Mouse (Mus musculus): ENCODE measurements around the gene Grap. TPM values are rescaled to one million over a fixed set of nuclear protein-coding genes. Genes with fewer than 3 reads are reported as not detected.
A peak's percentile ranks its signal among the peaks of the same experiment; 100 is the strongest.

The Grap gene
- polyA plus RNA-seq, 1 experiment = 85.6 TPM

- H3K27me3 ChIP-seq (ENCODE audit: control insufficient read depth, insufficient read depth, low read length) = no peaks in the 10 kb centered on the region
- peaks cover 38% of the 10 kb centered on the region for H3K4me1 ChIP-seq (ENCODE audit: control insufficient read depth, insufficient read depth, insufficient read length)
- peak overlapping the region; percentile 58 for H3K27ac ChIP-seq (ENCODE audit: insufficient read depth, low read length)
- TF ChIP-seq CTCF (IDR thresholded peaks at IDR 0.05; ENCODE audit: extremely low read depth, insufficient read depth, insufficient read length, insufficient replicate concordance) (no peak), POLR2A (IDR thresholded peaks at IDR 0.05; ENCODE audit: low read depth, low read length) (no peak)
- no peak for DNase-seq (ENCODE audit: low read depth in 1 of 2, low spot score in 2 of 2)
- H3K4me3 ChIP-seq (ENCODE audit: extremely low read depth, insufficient read depth, insufficient read length) = no peak overlapping the region
- 54% methylated on average over 11 of the region's 11 CpGs for WGBS
- no peaks in the 10 kb centered on the region for H3K36me3 ChIP-seq (ENCODE audit: control insufficient read depth, insufficient read depth, low read length)
Observed at GRCm38 (mm10) chr11:61644576-61645326, 8.3 kb upstream of the Grap start.

- H3K4me1 ChIP-seq (ENCODE audit: control insufficient read depth, insufficient read depth, insufficient read length) = peaks cover 40% of the 10 kb centered on the region
- TF ChIP-seq POLR2A (IDR thresholded peaks at IDR 0.05; ENCODE audit: low read depth, low read length) (no peak), CTCF (IDR thresholded peaks at IDR 0.05; ENCODE audit: extremely low read depth, insufficient read depth, insufficient read length, insufficient replicate concordance) (no peak)
- WGBS = 58% methylated on average over 5 of the region's 5 CpGs
Observed at GRCm38 (mm10) chr11:61645357-61645857, 7.7 kb upstream of the Grap start.

GRCm38 (mm10) chr11:61646499-61647039 is 6.5 kb upstream of the Grap start:
- Histone ChIP-seq H3K27me3 (ENCODE audit: control insufficient read depth, insufficient read depth, low read length) (no peaks in the 10 kb centered on the region), H3K4me1 (ENCODE audit: control insufficient read depth, insufficient read depth, insufficient read length) (peaks cover 43% of the 10 kb centered on the region), H3K27ac (ENCODE audit: insufficient read depth, low read length) (peak overlapping the region; percentile 46; the same call in 1 of the 2 replicates), H3K4me3 (ENCODE audit: extremely low read depth, insufficient read depth, insufficient read length) (no peak overlapping the region), H3K36me3 (ENCODE audit: control insufficient read depth, insufficient read depth, low read length) (no peaks in the 10 kb centered on the region)
- TF ChIP-seq CTCF (IDR thresholded peaks at IDR 0.05; ENCODE audit: extremely low read depth, insufficient read depth, insufficient read length, insufficient replicate concordance) (no peak), POLR2A (IDR thresholded peaks at IDR 0.05; ENCODE audit: low read depth, low read length) (no peak)
- WGBS = 47% methylated on average over 2 of the region's 2 CpGs
- no peak for DNase-seq (ENCODE audit: low read depth in 1 of 2, low spot score in 2 of 2)

More at GRCm38 (mm10) chr11:61645357-61645857, 7.7 kb upstream of the Grap start:
- H3K4me3 ChIP-seq (ENCODE audit: extremely low read depth, insufficient read depth, insufficient read length) = no peak overlapping the region
- peak overlapping the region; percentile 58 for H3K27ac ChIP-seq (ENCODE audit: insufficient read depth, low read length)
- DNase-seq (ENCODE audit: low read depth in 1 of 2, low spot score in 2 of 2) = no peak
- no peaks in the 10 kb centered on the region for H3K27me3 ChIP-seq (ENCODE audit: control insufficient read depth, insufficient read depth, low read length)
- H3K36me3 ChIP-seq (ENCODE audit: control insufficient read depth, insufficient read depth, low read length) = no peaks in the 10 kb centered on the region

GRCm38 (mm10) chr11:61647110-61647910 is 5.8 kb upstream of the Grap start:
- peaks cover 42% of the 10 kb centered on the region for H3K4me1 ChIP-seq (ENCODE audit: control insufficient read depth, insufficient read depth, insufficient read length)
- no peaks in the 10 kb centered on the region for H3K27me3 ChIP-seq (ENCODE audit: control insufficient read depth, insufficient read depth, low read length)
- TF ChIP-seq POLR2A (IDR thresholded peaks at IDR 0.05; ENCODE audit: low read depth, low read length) = no peak
- TF ChIP-seq CTCF (IDR thresholded peaks at IDR 0.05; ENCODE audit: extremely low read depth, insufficient read depth, insufficient read length, insufficient replicate concordance) = no peak
- peak; percentile 59 to 74 for DNase-seq (ENCODE audit: low read depth in 1 of 2, low spot score in 2 of 2)
- H3K36me3 ChIP-seq (ENCODE audit: control insufficient read depth, insufficient read depth, low read length) = no peaks in the 10 kb centered on the region
- no peak overlapping the region for H3K4me3 ChIP-seq (ENCODE audit: extremely low read depth, insufficient read depth, insufficient read length)
- peak overlapping the region; percentile 89 for H3K27ac ChIP-seq (ENCODE audit: insufficient read depth, low read length)
- 32% methylated on average over 10 of the region's 10 CpGs for WGBS

- Histone ChIP-seq H3K27me3 (ENCODE audit: control insufficient read depth, insufficient read depth, low read length) (no peaks in the 10 kb centered on the region), H3K4me1 (ENCODE audit: control insufficient read depth, insufficient read depth, insufficient read length) (peaks cover 43% of the 10 kb centered on the region), H3K36me3 (ENCODE audit: control insufficient read depth, insufficient read depth, low read length) (no peaks in the 10 kb centered on the region), H3K4me3 (ENCODE audit: extremely low read depth, insufficient read depth, insufficient read length) (no peak overlapping the region), H3K27ac (ENCODE audit: insufficient read depth, low read length) (peak overlapping the region; percentile 89)
- no peak for DNase-seq (ENCODE audit: low read depth in 1 of 2, low spot score in 2 of 2)
- TF ChIP-seq CTCF (IDR thresholded peaks at IDR 0.05; ENCODE audit: extremely low read depth, insufficient read depth, insufficient read length, insufficient replicate concordance) = no peak
- TF ChIP-seq POLR2A (IDR thresholded peaks at IDR 0.05; ENCODE audit: low read depth, low read length) = no peak; the same call in 1 of the 2 replicates
- 40% methylated on average over 6 of the region's 6 CpGs for WGBS
Observed at GRCm38 (mm10) chr11:61647956-61648748, 4.9 kb upstream of the Grap start.

GRCm38 (mm10) chr11:61648749-61649115 is 4.3 kb upstream of the Grap start:
- peaks cover 43% of the 10 kb centered on the region for H3K4me1 ChIP-seq (ENCODE audit: control insufficient read depth, insufficient read depth, insufficient read length)
- peak in 1 of 2 experiments; percentile 46 for DNase-seq (ENCODE audit: low read depth in 1 of 2, low spot score in 2 of 2)
- no peak for TF ChIP-seq CTCF (IDR thresholded peaks at IDR 0.05; ENCODE audit: extremely low read depth, insufficient read depth, insufficient read length, insufficient replicate concordance)
- no peak for TF ChIP-seq POLR2A (IDR thresholded peaks at IDR 0.05; ENCODE audit: low read depth, low read length)
- H3K27ac ChIP-seq (ENCODE audit: insufficient read depth, low read length) = peak overlapping the region; percentile 89
- H3K27me3 ChIP-seq (ENCODE audit: control insufficient read depth, insufficient read depth, low read length) = no peaks in the 10 kb centered on the region
- H3K36me3 ChIP-seq (ENCODE audit: control insufficient read depth, insufficient read depth, low read length) = no peaks in the 10 kb centered on the region
- H3K4me3 ChIP-seq (ENCODE audit: extremely low read depth, insufficient read depth, insufficient read length) = no peak overlapping the region
- 29% methylated on average over 7 of the region's 7 CpGs for WGBS

Measured in spleen, adult 2 months (tissue).